Mouse (Mus musculus) forebrain, embryonic 15.5 days (tissue): ENCODE measurements around the gene Taok3. TPM values are rescaled to one million over a fixed set of nuclear protein-coding genes. Genes with fewer than 3 reads are reported as not detected.

Source experiments
- ATAC-seq: fragments of 200-750 bp; cut with Nextera tagmentation; replicated peaks from 2 replicates; pipeline ENCODE4 v1.8.0; 2017; ENCODE audit warnings: mild to moderate bottlenecking, moderate TSS enrichment, moderate library complexity
- H3K27ac ChIP-seq: fragments of 300-500 bp; sonication (generic); replicated peaks from 2 replicates; pipeline ENCODE4 v1.5.1; 2015; ENCODE audit warnings: mild to moderate bottlenecking, inconsistent platforms
- H3K27me3 ChIP-seq: fragments of 300-500 bp; sonication (generic); 2 replicates; pipeline ENCODE4 v1.6.1; 2015; ENCODE audit warnings: inconsistent platforms
- H3K36me3 ChIP-seq: fragments of 300-500 bp; sonication (generic); 2 replicates; pipeline ENCODE4 v1.6.1; 2015; ENCODE audit warnings: mild to moderate bottlenecking, inconsistent platforms
- H3K4me1 ChIP-seq: fragments of 300-500 bp; sonication (generic); 2 replicates; pipeline ENCODE4 v1.6.1; 2015; ENCODE audit warnings: inconsistent platforms
- H3K4me2 ChIP-seq: fragments of 300-500 bp; sonication (generic); replicated peaks from 2 replicates; pipeline ENCODE4 v1.6.1; 2015; ENCODE audit warnings: mild to moderate bottlenecking, inconsistent platforms
- H3K4me3 ChIP-seq: fragments of 300-500 bp; sonication (generic); 2 replicates; pipeline ENCODE4 v1.5.1; 2015; ENCODE audit warnings: mild to moderate bottlenecking, inconsistent platforms
- H3K9ac ChIP-seq: fragments of 300-500 bp; sonication (generic); replicated peaks from 2 replicates; pipeline ENCODE4 v1.6.1; 2015; ENCODE audit warnings: mild to moderate bottlenecking, inconsistent platforms
- H3K9me3 ChIP-seq: fragments of 300-500 bp; sonication (generic); 2 replicates; pipeline ENCODE4 v1.6.1; 2016; ENCODE audit warnings: inconsistent platforms
- WGBS: fragments of 180-500 bp; shearing (Covaris S2); methylation state at CpG from one replicate; pipeline ENCODE4 v1.1.7; 2015; ENCODE audit warnings: mixed read lengths; 5-methylcytosine and 5-hydroxymethylcytosine counted together
- polyA plus RNA-seq: library from polyadenylated mRNA; unstranded; fragments of >200 nt; fragmentation: Nextera tagmentation; extraction: Ambion mirVana; gene quantifications from 2 replicates; pipeline ENCODE4 v1.2.1, GENCODE M21; 2015

Gene Taok3
- polyA plus RNA-seq, 1 experiment from 2014 or later = 51.7 TPM

- Histone ChIP-seq H3K27me3 (no peaks in the 10 kb centered on the region), H3K9me3 (no peaks in the 10 kb centered on the region), H3K27ac (no peak overlapping the region), H3K4me2 (no peak overlapping the region), H3K9ac (no peak overlapping the region), H3K4me1 (no peaks in the 10 kb centered on the region), H3K36me3 (no peaks in the 10 kb centered on the region), H3K4me3 (no peak overlapping the region)
- ATAC-seq = no peak
- 88% methylated on average over 11 of the region's 11 CpGs for WGBS
Measured at GRCm38 (mm10) chr5:117166811-117167365, 47.0 kb downstream of the Taok3 start.

- no peak for ATAC-seq
- Histone ChIP-seq H3K4me2 (no peak overlapping the region), H3K4me3 (no peak overlapping the region), H3K9ac (no peak overlapping the region), H3K27me3 (no peaks in the 10 kb centered on the region), H3K4me1 (no peaks in the 10 kb centered on the region), H3K9me3 (no peaks in the 10 kb centered on the region), H3K27ac (no peak overlapping the region), H3K36me3 (no peaks in the 10 kb centered on the region)
- 77% methylated on average over 14 of the region's 14 CpGs for WGBS
Measured at GRCm38 (mm10) chr5:117168351-117169100, 48.6 kb downstream of the Taok3 start.

- no peak overlapping the region for H3K4me3 ChIP-seq
- no peaks in the 10 kb centered on the region for H3K27me3 ChIP-seq
- H3K9ac ChIP-seq = no peak overlapping the region
- H3K36me3 ChIP-seq = no peaks in the 10 kb centered on the region
- no peak overlapping the region for H3K27ac ChIP-seq
- H3K9me3 ChIP-seq = no peaks in the 10 kb centered on the region
- H3K4me1 ChIP-seq = peaks cover 5% of the 10 kb centered on the region; the same call in 1 of the 2 replicates
- WGBS = 88% methylated on average over 7 of the region's 7 CpGs
- H3K4me2 ChIP-seq = no peak overlapping the region
- ATAC-seq = no peak
Measured at GRCm38 (mm10) chr5:117174057-117174456, 54.1 kb downstream of the Taok3 start.

GRCm38 (mm10) chr5:117175896-117176295 is 56.0 kb downstream of the Taok3 start:
- no peak overlapping the region for H3K9ac ChIP-seq
- H3K4me3 ChIP-seq = no peak overlapping the region
- peaks cover 5% of the 10 kb centered on the region; the same call in 1 of the 2 replicates for H3K4me1 ChIP-seq
- WGBS = 72% methylated on average over 8 of the region's 8 CpGs
- ATAC-seq = no peak
- no peaks in the 10 kb centered on the region for H3K9me3 ChIP-seq
- H3K36me3 ChIP-seq = no peaks in the 10 kb centered on the region
- H3K27ac ChIP-seq = no peak overlapping the region
- H3K4me2 ChIP-seq = no peak overlapping the region
- H3K27me3 ChIP-seq = no peaks in the 10 kb centered on the region

- Histone ChIP-seq H3K4me2 (no peak overlapping the region), H3K9ac (no peak overlapping the region), H3K36me3 (no peaks in the 10 kb centered on the region), H3K9me3 (no peaks in the 10 kb centered on the region), H3K27me3 (no peaks in the 10 kb centered on the region), H3K4me1 (peaks cover 5% of the 10 kb centered on the region; the same call in 1 of the 2 replicates), H3K27ac (no peak overlapping the region), H3K4me3 (no peak overlapping the region)
- ATAC-seq = no peak
- 22% methylated on average over 6 of the region's 6 CpGs for WGBS
Measured at GRCm38 (mm10) chr5:117178079-117178478, 58.1 kb downstream of the Taok3 start.

- H3K4me3 ChIP-seq = no peak overlapping the region
- H3K4me1 ChIP-seq = peaks cover 5% of the 10 kb centered on the region; the same call in 1 of the 2 replicates
- no peak overlapping the region for H3K9ac ChIP-seq
- WGBS = 58% methylated on average over 6 of the region's 6 CpGs
- no peak overlapping the region for H3K4me2 ChIP-seq
- H3K9me3 ChIP-seq = no peaks in the 10 kb centered on the region
- no peak for ATAC-seq
- H3K27ac ChIP-seq = no peak overlapping the region
- no peaks in the 10 kb centered on the region for H3K27me3 ChIP-seq
- H3K36me3 ChIP-seq = no peaks in the 10 kb centered on the region
Measured at GRCm38 (mm10) chr5:117178486-117178885, 58.6 kb downstream of the Taok3 start.

- H3K9ac ChIP-seq = no peak overlapping the region
- H3K27ac ChIP-seq = no peak overlapping the region
- ATAC-seq = no peak
- H3K4me2 ChIP-seq = no peak overlapping the region
- peaks cover 5% of the 10 kb centered on the region; the same call in 1 of the 2 replicates for H3K4me1 ChIP-seq
- H3K9me3 ChIP-seq = no peaks in the 10 kb centered on the region
- H3K27me3 ChIP-seq = no peaks in the 10 kb centered on the region
- H3K36me3 ChIP-seq = no peaks in the 10 kb centered on the region
- WGBS = 84% methylated on average over 5 of the region's 5 CpGs
- H3K4me3 ChIP-seq = no peak overlapping the region
Measured at GRCm38 (mm10) chr5:117181921-117182320, 62.0 kb downstream of the Taok3 start.

GRCm38 (mm10) chr5:117182411-117182810 is 62.5 kb downstream of the Taok3 start:
- no peak for ATAC-seq
- Histone ChIP-seq H3K36me3 (no peaks in the 10 kb centered on the region), H3K27ac (no peak overlapping the region), H3K27me3 (no peaks in the 10 kb centered on the region), H3K4me1 (peaks cover 5% of the 10 kb centered on the region; the same call in 1 of the 2 replicates), H3K9me3 (no peaks in the 10 kb centered on the region), H3K4me2 (no peak overlapping the region), H3K4me3 (no peak overlapping the region), H3K9ac (no peak overlapping the region)
- WGBS = 87% methylated on average over 3 of the region's 3 CpGs

GRCm38 (mm10) chr5:117184832-117185231 is 64.9 kb downstream of the Taok3 start:
- WGBS = 85% methylated on average over 6 of the region's 6 CpGs
- no peak overlapping the region for H3K9ac ChIP-seq
- H3K27me3 ChIP-seq = no peaks in the 10 kb centered on the region
- no peak overlapping the region for H3K4me2 ChIP-seq
- ATAC-seq = no peak
- H3K36me3 ChIP-seq = no peaks in the 10 kb centered on the region
- H3K27ac ChIP-seq = no peak overlapping the region
- no peak overlapping the region for H3K4me3 ChIP-seq
- H3K9me3 ChIP-seq = no peaks in the 10 kb centered on the region
- no peaks in the 10 kb centered on the region for H3K4me1 ChIP-seq

- no peaks in the 10 kb centered on the region for H3K36me3 ChIP-seq
- 96% methylated on average over 7 of the region's 7 CpGs for WGBS
- no peak overlapping the region for H3K27ac ChIP-seq
- no peaks in the 10 kb centered on the region for H3K27me3 ChIP-seq
- H3K4me3 ChIP-seq = no peak overlapping the region
- H3K4me2 ChIP-seq = no peak overlapping the region
- no peaks in the 10 kb centered on the region for H3K9me3 ChIP-seq
- ATAC-seq = no peak
- H3K9ac ChIP-seq = no peak overlapping the region
- H3K4me1 ChIP-seq = no peaks in the 10 kb centered on the region
Measured at GRCm38 (mm10) chr5:117185673-117186072, 65.7 kb downstream of the Taok3 start.

- Histone ChIP-seq H3K36me3 (no peaks in the 10 kb centered on the region), H3K27ac (no peak overlapping the region), H3K27me3 (no peaks in the 10 kb centered on the region), H3K4me1 (no peaks in the 10 kb centered on the region), H3K9ac (no peak overlapping the region), H3K9me3 (no peaks in the 10 kb centered on the region), H3K4me2 (no peak overlapping the region), H3K4me3 (no peak overlapping the region)
- WGBS = 80% methylated on average over 6 of the region's 6 CpGs
- no peak for ATAC-seq
Measured at GRCm38 (mm10) chr5:117192061-117192460, 72.1 kb downstream of the Taok3 start.

- no peak overlapping the region for H3K27ac ChIP-seq
- no peak overlapping the region for H3K9ac ChIP-seq
- WGBS = 93% methylated on average over 7 of the region's 7 CpGs
- H3K9me3 ChIP-seq = no peaks in the 10 kb centered on the region
- ATAC-seq = no peak
- H3K4me2 ChIP-seq = no peak overlapping the region
- H3K4me3 ChIP-seq = no peak overlapping the region
- H3K4me1 ChIP-seq = no peaks in the 10 kb centered on the region
- no peaks in the 10 kb centered on the region for H3K36me3 ChIP-seq
- H3K27me3 ChIP-seq = no peaks in the 10 kb centered on the region
Measured at GRCm38 (mm10) chr5:117193748-117194147, 73.8 kb downstream of the Taok3 start.
